Mouse (Mus musculus): Measurements from ENCODE around the gene Zfp758. TPM values are rescaled to one million over a fixed set of nuclear protein-coding genes. Genes with fewer than 3 reads are reported as not detected.

Gene Zfp758
- polyA plus RNA-seq, 1 experiment from 2014 or later, result 6.5 TPM

Other genes with a start within 250 kb of the Zfp758 start
- 2.2 and 2.3 TPM in 2 replicates for gene Zfp947, start 195.3 kb upstream of the Zfp758 start, polyA plus RNA-seq (2016; fragmentation: Nextera tagmentation; extraction: Ambion mirVana)
- gene Zfp994, start 135.8 kb upstream of the Zfp758 start, polyA plus RNA-seq (2016; fragmentation: Nextera tagmentation; extraction: Ambion mirVana), result 2.0 and 2.5 TPM in 2 replicates
- gene CT030661.1, start 46.6 kb upstream of the Zfp758 start, polyA plus RNA-seq (2016; fragmentation: Nextera tagmentation; extraction: Ambion mirVana), result 8.4 and 9.6 TPM in 2 replicates
- 14.4 and 16.0 TPM in 2 replicates for gene Zfp944, start 53 bp upstream of the Zfp758 start, polyA plus RNA-seq (2016; fragmentation: Nextera tagmentation; extraction: Ambion mirVana)
- gene Zfp946, start 62.8 kb downstream of the Zfp758 start, polyA plus RNA-seq (2016; fragmentation: Nextera tagmentation; extraction: Ambion mirVana), result 21.8 and 21.9 TPM in 2 replicates
- not detected in 2 replicates for gene Vmn2r111, start 212.0 kb downstream of the Zfp758 start, polyA plus RNA-seq (2016; fragmentation: Nextera tagmentation; extraction: Ambion mirVana)
- gene Vmn2r112, start 239.5 kb downstream of the Zfp758 start, polyA plus RNA-seq (2016; fragmentation: Nextera tagmentation; extraction: Ambion mirVana), result not detected in 2 replicates

All from forebrain, embryonic 10.5 days (tissue).